Mouse (Mus musculus): ENCODE measurements around the gene Prr13.

GRCm38 (mm10) chr15:102471727-102472126, 12.9 kb downstream of the Prr13 start:
- no peak for TF ChIP-seq GATA1 (IDR thresholded peaks at IDR 0.05; ENCODE audit: borderline replicate concordance, low read length)
- TF ChIP-seq FLI1 (IDR thresholded peaks at IDR 0.05; ENCODE audit: low read length) = no peak
